Comparison of ENCODE assay signal across 24 mouse cellular contexts in genomic region chr9:120203936-120204335, GRCm38 (mm10). TPM values are rescaled to one million over a fixed set of nuclear protein-coding genes. Genes with fewer than 3 reads are reported as not detected.
"Had no signal": no experiment of that assay in that cellular context is flagged by ENCODE, and none has a peak within 500 bp of the region (broad histone marks: within the 10 kb centered on the region; RNA-seq: fewer than 3 reads in every experiment).

No protein-coding gene starts in this region.

- H3K9ac ChIP-seq: limb, embryonic 13.5 days; liver, embryonic 12.5 days; liver, embryonic 15.5 days; neural tube, embryonic 13.5 days had no signal

- H3K4me3 ChIP-seq: layer of hippocampus, adult 2 months; limb, embryonic 10.5 days; limb, embryonic 13.5 days; liver, embryonic 12.5 days; liver, embryonic 15.5 days; megakaryocyte, embryonic 14.5 days; neural tube, embryonic 13.5 days had no signal

- ATAC-seq: hindbrain, postnatal 0 days; inflammation-experienced regulatory T-cells, adult 6 months; intestine, embryonic 16.5 days; liver, embryonic 12.5 days had no signal

- H3K36me3 ChIP-seq: limb, embryonic 10.5 days; limb, embryonic 13.5 days; liver, embryonic 12.5 days; liver, embryonic 15.5 days; neural tube, embryonic 13.5 days had no signal

- H3K9me3 ChIP-seq: limb, embryonic 10.5 days; limb, embryonic 13.5 days; liver, embryonic 12.5 days; liver, embryonic 15.5 days; megakaryocyte, embryonic 14.5 days; neural tube, embryonic 13.5 days had no signal

- H3K4me1 ChIP-seq: limb, embryonic 10.5 days; liver, embryonic 12.5 days; liver, embryonic 15.5 days; megakaryocyte, embryonic 14.5 days had no signal

- DNase-seq: kidney, adult 18-20 months; kidney, adult 9 months; kidney, postnatal 25 days; layer of hippocampus, adult 9-11 months; liver; lung, adult 18-20 months; lung, postnatal 36 days; retina, postnatal 1 day; right cerebral cortex, postnatal 25 days; spleen, adult 18-20 months; thymus, adult 18-20 months; thymus, postnatal 36 days had no signal

- H3K27me3 ChIP-seq: limb, embryonic 13.5 days; liver, embryonic 15.5 days; neural tube, embryonic 13.5 days had no signal

- H3K4me2 ChIP-seq: limb, embryonic 13.5 days; liver, embryonic 12.5 days; liver, embryonic 15.5 days; neural tube, embryonic 13.5 days had no signal

- H3K27ac ChIP-seq: hindbrain, postnatal 0 days; layer of hippocampus, adult 2 months; limb, embryonic 10.5 days; limb, embryonic 13.5 days; liver, embryonic 12.5 days; liver, embryonic 15.5 days; neural tube, embryonic 13.5 days had no signal

RNA-seq across cellular contexts. Expression of gene Mobp, which starts 54.4 kb away (rescaled TPM):
- polyA plus RNA-seq: intestine, embryonic 16.5 days; kidney, embryonic 16.5 days; large intestine, adult 2 months; limb, embryonic 10.5 days; limb, embryonic 13.5 days; liver, embryonic 12.5 days; liver, embryonic 15.5 days had no signal
